Mouse (Mus musculus): ENCODE measurements around the gene Lat.

DNA sequence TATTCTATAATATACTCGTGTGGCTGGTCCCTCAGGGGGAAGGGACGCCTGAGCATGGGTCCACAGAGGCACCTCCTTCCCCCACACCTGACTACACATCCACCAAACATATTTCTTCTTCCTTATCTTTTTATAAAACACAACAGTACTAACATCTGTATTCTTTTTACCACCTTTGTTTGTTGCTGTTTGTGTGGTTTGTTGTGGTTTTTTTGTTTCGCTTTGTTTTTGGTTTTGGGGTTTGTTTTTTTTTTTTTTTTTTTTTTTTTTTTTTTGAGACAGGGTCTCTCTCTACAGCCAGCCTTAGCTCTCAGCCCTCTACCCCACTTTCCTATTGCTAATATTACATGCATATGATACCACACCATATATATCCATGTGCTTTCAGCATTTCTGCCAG, 23.4 kb downstream of the Lat start:
- no peak for TF ChIP-seq CTCF (IDR thresholded peaks at IDR 0.05)
- TF ChIP-seq EP300 (IDR thresholded peaks at IDR 0.05): no peak
